In genomic region chr12:97483559-97483958, GRCm38 (mm10) we compare ENCODE assay signal across 19 mouse cellular contexts.
"Had no signal": no experiment of that assay in that cellular context is flagged by ENCODE, and none has a peak within 500 bp of the region (broad histone marks: within the 10 kb centered on the region; RNA-seq: fewer than 3 reads in every experiment).

No protein-coding gene starts in this region.

- H3K27ac ChIP-seq: kidney, embryonic 15.5 days; liver, embryonic 14.5 days; midbrain, embryonic 12.5 days; neural tube, embryonic 12.5 days; neural tube, embryonic 15.5 days had no signal

- H3K9ac ChIP-seq: kidney, embryonic 15.5 days; liver, embryonic 14.5 days; liver, postnatal 0 days; lung, embryonic 14.5 days; midbrain, embryonic 12.5 days; neural tube, embryonic 12.5 days; neural tube, embryonic 15.5 days had no signal

- H3K27me3 ChIP-seq: kidney, embryonic 15.5 days; midbrain, embryonic 12.5 days; neural tube, embryonic 12.5 days; neural tube, embryonic 15.5 days had no signal

- ATAC-seq: liver, postnatal 0 days had no signal

- H3K4me2 ChIP-seq: kidney, embryonic 15.5 days; liver, embryonic 11.5 days; lung, embryonic 14.5 days; midbrain, embryonic 12.5 days; neural tube, embryonic 12.5 days; neural tube, embryonic 15.5 days had no signal

- H3K9me3 ChIP-seq: kidney, embryonic 15.5 days; midbrain, embryonic 12.5 days; neural tube, embryonic 12.5 days; neural tube, embryonic 15.5 days had no signal

- H3K36me3 ChIP-seq: kidney, embryonic 15.5 days; midbrain, embryonic 12.5 days; neural tube, embryonic 12.5 days; neural tube, embryonic 15.5 days had no signal

- DNase-seq: kidney, adult 2 months; kidney, postnatal 10 days; kidney, postnatal 36 days; layer of hippocampus, postnatal 36 days; liver, postnatal 0 days; lung, embryonic 14.5 days; lung, postnatal 10 days; lung, postnatal 36 days; right cerebral cortex, postnatal 25 days; thymus, adult 2 months; thymus, postnatal 14 days; thymus, postnatal 4 days had no signal

- H3K4me3 ChIP-seq: kidney, embryonic 15.5 days; left cerebral cortex, adult 2 months; midbrain, embryonic 12.5 days; neural tube, embryonic 12.5 days; neural tube, embryonic 15.5 days had no signal

- H3K4me1 ChIP-seq: kidney, embryonic 15.5 days; midbrain, embryonic 12.5 days; neural tube, embryonic 12.5 days; neural tube, embryonic 15.5 days had no signal
